Mouse (Mus musculus) heart, adult 8-10 months (tissue): ENCODE data around the gene Tex21. TPM values are rescaled to one million over a fixed set of nuclear protein-coding genes. Genes with fewer than 3 reads are reported as not detected.
A peak's percentile ranks its signal among the peaks of the same experiment; 100 is the strongest.
"Not testable (repeated sequence)": the region's sequence is repeated elsewhere in the genome, so short reads cannot be mapped to it uniquely, and the experiment has no call there.

ENCODE experiments used
- DNase-seq: peaks from one replicate; pipeline ENCODE4 v3.0.0; 2022; ENCODE audit warnings: low spot score
- total RNA-seq, 4 experiments: library from RNA; stranded (reverse); gene quantifications; 2 replicates each; pipeline ENCODE4 v1.2.4; 2022

Gene Tex21
- total RNA-seq, 4 experiments from 2014 or later: not detected

DNA sequence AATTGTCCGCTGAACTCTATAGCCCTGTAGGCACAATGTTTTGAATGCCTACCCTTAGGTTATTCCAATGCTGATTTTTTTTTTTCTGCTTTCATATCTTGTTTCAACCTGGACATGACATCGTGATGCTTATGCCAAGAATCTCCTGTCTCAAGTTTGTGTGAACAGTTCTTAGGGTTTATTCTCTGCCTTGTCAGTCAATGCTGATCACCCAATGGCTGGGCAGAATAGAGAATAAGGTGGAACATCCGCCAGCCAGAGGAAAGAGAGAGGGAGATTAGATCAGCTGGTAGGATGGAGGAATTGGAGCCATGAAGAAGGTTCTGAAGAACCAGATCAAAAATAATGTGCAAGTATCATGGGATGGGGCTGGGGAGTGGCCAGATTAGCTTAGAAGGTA lies 14.1 kb upstream of the Tex21 start:
- no peak for DNase-seq

DNA sequence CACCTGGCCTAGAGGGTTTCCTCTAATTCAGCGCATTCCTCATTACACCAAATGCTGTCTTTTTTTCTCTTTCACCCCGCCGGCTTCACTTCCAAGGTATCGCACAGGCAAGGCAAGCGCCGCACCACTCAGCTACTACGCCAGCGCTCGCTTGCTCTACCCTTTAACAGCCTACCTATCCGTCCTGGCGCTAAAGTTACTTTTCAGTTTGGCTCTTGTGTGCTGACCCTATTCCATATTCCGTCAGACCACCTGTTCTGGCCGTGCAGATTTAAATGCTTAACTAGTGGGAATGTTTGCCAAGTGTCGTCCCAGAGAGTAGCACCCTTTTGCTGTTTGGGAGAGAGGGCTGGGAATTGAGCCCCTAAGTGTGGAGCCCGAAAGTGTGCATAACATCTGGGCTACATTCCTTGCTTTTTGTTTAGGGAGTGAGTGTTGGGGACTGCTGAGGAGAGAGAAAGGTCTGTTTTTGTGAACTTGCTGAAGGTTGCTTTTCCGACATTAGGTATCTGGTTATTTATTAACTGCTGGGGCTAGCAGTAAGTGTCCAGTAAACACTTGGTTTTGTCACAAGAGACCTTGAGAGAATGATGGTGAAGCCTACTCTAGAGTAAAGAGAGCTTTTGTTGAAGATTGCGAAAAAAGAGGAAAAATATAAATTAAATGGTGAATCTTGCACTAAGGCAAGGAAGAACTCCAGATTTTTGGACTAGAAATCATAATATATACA lies 9.7 kb upstream of the Tex21 start:
- no peak for DNase-seq

DNA sequence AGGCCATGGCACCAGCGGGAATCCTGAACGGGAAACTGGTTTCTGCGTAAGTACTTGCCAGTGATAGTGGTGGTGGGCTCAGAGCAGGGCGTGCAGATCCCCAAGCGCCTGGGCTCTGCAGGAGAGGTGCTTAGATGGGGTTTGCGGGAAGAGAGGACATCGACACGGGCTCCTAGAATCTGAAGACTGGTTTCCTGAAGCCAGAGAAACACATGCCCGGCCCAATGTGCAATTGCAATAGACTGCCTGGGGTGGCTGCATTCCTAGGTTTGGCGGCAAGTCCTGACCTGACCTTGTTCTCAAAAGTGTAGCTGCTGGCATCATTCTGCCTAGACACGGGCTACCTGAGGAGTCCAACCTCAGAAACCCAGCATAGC lies 8.9 kb upstream of the Tex21 start:
- no peak for DNase-seq

DNA sequence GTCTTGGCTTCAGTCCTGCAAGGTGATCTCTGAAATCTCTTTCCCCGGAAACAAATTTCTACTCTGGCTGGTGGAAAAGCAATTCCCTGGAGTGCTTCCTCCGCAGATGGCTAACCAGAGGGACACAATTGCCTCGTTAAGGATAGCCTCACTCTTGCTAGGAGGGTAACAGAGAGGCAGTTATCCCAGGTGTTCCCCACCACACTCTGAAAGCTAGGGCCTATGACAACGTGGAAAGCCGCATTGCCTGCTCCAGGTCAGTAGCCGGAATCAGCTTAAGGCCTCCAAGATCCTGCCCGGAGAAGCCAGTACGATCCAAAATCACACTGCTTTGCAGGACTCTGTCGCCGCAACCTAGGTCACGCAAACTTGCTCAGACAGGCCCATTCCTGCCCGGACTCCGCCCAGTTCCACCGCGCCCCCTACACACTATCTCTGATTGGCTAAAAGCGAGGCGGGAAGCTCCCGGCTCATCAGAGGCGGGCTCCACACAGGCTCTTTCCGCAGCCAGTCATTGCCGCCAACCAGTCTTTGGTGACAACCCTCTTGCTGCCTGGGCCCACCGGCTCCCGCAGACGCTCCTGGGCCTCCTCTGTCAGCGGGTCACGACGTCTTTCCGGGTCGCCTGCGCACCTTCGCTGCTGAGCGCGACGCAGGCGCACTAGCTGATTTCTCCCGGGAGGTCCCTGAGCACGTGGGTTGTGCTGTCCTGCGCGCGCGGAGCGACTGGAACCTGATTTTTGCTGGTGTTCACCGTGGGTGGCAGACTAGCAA lies 8.4 kb upstream of the Tex21 start, which contains the start of gene Mthfd1:
Gene Mthfd1 (plus strand): TSS at position 574 of the 774 bp plus-strand sequence.
- DNase-seq: peak; percentile 95

DNA sequence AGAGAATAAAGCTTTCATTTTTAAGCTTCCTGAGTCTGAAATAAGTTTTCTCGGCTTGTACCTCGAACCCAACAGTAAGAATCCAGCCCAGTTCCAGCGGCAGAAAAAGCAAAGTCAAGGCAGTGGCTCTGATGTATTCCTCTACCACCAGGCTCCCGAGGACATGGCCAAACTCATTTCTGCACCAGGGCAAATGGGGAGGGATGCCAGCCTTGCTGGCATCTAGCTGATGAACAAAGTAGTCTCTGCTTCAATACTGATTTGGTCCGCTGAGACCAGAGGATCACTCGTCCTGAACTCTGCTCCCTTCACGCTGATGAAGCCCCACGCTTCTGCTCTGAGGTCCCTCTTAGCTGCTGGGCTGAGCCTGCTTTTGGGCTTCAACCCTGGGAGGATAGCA lies 7.4 kb upstream of the Tex21 start:
- DNase-seq: no peak

DNA sequence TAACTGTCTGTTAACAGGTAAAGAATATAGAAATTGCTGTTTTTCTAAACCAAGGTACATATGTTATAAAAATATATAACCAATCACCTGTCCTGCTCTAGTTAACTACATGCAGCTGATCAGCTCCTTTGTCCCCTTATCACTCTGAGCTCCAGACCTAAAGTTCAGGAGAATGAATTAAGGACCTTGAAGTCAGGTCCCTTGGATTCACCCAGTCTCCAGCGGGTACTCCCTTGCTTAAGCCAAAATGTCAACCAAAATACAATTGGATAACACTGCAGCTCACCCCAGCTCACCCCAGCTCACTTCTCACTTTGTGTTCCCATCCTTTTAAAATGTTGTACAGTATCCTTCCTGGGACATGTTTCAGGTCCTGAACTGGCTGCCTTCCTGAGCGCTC lies 7.0 kb upstream of the Tex21 start:
- no peak for DNase-seq

DNA sequence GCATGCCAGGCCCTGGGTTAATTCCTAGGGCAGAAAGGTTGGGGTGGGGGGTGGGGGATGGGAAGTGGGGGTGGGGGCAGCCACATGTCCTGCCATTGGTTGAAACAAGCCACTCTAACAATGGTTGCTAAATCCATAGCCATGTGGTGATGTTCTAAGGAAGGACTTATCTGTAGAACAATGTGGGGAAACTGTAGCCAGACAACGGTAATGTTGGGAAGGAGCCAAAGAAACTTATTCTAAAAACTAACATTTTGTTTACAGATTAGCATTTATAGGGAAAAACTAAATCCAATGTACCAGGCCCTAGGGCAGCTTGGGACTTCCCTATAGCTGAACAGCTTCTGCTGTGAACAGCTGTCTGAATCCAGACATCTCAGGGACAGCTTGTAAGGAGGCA lies 6.5 kb upstream of the Tex21 start:
- DNase-seq: no peak

DNA sequence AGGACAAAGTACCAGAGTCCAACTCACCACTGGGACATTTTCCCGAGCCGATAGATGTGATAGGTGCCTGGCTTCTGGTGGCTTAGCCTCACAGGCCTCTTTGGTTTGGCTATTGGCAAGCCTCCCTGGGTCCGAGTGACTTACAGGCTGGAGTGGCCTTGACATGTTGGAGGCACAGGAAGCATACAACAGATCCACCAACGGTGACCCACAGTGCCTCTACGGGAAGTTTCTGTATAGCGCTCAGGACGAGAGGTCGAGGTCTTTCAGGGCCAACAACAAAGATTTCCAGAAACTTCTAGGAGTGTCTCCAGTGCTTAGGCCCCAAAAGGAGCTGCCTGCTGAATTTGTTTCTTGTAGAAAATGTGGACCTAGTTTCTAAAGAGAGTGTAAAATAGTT lies 1.6 kb downstream of the Tex21 start:
- no peak for DNase-seq

DNA sequence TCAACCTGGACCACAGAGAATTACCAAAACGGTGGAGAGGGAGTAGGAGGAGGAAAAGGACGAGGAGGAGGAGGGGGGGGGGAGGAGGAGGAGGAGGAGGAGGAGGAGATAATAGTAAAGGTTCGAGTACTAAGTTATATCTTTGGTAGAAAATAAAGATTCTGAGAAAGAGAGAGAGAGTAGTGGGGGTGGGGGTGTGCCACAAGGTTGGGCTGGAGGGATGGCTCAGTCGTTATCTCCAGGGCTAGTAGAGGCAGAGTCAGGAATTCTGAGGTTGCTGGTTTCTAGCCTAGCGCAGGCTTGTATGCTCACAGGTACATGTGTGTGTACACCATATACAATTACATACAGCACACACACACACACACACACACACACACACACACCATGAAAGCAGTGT lies 4.7 kb downstream of the Tex21 start:
- no peak for DNase-seq

DNA sequence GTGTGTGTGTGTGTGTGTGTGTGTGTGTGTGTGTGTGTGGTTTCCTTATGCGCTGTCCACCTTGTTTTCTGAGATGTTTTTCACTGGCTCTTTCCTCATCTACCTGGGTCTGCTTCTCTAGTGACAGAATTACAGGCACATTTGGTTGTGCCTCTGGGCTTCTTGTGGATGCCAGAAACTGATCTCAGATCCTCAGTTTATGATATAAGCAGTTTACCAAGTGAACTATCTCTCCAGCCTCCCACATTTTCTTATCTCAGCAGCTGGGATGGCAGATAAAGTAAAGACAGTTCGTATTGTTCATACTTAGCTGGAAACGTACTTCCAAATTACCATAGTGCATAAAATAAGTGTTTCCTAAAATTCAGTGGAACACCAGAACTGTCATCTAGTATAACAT lies 5.5 kb downstream of the Tex21 start:
- DNase-seq: no peak

DNA sequence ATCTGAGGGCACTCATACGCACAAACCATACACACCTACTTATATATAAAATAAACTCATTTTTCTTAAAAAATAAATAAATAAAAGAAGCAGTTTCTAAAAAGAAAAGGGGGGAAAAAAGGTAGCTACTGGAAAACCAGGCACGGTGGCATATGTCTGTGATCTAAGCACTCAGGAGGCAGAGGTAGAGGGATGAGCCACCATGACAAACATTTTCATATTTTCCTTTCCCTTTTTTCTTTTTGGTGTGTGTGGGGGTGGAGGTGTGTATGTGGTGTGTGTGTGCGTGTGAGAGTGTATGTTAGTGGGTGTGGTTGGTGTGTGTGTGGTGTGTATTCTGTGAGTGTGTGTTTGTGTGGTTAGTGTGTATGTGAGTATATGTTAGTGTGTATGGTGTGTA lies 5.9 kb downstream of the Tex21 start:
- no peak for DNase-seq

DNA sequence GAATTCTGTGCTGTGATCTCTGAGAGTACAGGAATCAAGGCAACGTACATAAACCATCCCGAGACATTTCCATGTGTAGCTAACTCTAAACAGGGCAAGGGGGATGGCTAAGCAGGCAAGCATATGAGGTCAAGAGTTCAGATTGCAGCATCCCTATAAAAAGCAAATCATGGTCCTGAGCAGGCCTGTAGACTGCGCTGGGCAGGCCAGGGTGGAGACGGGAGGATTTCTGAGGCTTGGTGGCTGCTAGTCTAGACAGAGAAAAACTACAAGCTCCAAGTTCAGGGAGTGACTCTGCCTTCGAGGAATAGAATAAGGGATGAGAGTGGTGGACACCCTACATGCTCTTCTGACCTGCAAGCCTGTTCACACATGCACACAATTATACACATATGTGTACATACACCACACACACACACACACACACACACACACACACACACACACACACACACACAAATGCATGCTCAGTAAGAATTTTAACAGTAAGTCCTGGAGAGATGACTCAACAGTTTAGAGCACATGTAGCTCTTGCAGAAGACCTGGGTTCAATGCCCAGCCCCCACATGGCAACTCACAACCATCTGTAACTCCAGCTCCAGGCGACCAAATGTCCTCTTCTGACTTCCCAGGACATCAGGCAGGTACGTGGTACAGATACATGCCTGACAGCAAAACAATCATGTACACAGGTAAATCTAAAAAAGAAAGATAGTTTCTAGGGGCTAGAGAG lies 6.5 kb downstream of the Tex21 start:
- no peak for DNase-seq

DNA sequence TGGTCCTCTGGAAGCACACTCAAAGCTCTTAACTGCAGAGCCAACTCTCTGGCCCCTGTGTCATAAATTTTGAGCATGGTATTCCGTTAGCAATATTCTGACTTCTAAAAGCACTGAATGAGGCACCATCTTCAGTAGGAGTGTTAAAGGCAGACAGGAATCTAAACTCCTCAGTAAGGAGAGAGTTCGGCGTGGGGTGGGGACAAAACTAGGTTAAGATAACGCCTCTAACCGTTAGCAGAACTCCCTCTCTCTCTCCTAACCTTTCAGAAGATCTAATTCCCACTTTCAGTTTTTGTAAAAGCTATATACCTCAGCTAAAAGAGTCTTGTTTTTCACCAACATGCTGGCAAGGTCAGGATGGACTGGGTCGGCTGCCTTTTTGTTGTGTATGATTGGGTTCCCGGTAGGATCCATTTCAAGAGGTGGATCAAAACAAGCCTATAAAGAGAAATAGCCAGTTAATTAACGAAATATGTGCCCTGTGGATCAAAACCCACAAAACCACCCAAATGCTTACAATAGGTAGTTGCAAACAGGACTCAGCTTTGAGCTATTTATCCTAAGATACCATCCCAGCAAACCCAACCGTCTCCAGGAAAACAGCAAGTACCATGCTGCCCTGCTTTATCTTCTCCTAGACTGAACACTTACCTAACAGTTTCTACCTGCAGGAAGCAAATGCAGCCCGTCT lies 7.3 kb downstream of the Tex21 start:
- no peak for DNase-seq

DNA sequence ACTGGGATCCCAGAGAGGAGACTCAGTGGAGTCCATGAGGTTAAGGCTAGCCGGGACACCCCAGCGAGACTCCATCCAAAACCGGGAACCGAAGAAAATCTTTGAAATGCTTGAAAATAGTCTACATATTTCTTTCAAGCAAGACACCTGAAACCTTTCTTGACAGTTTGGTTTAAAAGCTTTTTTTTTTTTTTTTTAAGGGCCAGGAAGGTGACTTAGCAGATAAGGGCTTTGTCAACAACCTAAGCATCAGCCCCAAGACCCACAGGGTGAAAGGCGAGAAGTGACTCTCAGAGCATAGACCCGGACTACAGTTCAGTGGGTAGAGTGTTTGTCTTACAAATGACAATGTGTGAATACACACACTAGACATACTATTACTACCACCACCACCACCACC lies 11.3 kb downstream of the Tex21 start:
- no peak for DNase-seq

DNA sequence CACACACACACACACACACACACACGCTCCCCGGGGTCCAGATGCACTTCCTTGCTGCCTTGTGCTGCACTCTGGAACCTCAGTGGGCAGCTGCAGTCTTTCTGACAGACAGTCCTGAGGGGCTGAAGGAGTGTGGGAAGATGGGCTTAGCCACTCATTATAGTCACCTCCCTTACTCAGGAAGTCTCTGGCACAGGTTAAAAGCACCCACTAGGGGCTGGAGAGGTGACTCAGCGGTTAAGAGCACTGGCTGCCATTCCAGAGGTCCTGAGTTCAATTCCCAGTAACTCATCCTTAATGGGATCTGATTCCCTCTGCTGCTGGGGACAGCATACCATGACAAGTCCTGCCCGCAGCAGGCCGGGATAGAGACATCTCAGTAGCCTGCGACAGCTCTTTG lies 15.9 kb downstream of the Tex21 start:
- no peak for DNase-seq

DNA sequence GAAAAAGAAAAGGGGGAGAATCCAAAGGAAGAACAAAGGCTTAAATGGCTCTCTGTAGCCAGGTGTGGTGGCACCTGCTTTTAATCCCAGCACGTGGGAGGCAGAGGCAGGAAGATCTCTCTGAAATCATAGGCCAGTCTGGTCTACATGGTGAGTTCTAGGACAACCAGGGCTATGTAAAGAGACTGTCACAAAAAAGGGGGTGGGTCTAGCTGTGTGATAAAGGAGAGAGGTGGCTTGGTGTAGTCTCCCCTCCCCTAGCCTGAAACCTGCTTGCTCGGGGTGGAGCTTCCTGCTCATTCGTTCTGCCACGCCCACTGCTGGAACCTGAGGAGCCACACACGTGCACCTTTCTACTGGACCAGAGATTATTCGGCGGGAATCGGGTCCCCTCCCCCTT lies 24.4 kb downstream of the Tex21 start:
- not testable (repeated sequence) for DNase-seq

DNA sequence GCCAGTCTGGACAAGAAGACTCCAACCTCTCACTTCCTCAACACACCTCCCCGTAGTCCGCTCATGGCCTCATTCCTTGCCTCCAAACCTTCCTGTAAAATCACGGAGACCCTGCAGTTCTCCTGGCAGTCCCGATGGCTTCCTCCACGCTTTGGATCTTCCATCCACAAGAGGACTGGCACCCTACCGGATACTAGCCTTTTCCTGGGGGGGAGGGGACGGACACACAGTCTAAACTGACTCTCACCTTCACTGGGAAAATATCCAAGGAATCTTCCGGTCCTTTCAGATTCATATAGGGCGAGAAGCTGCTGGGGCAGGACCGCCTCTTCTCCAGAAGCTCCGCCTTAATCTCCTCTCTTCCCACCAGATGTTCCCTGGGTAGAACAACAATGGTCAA lies 29.8 kb downstream of the Tex21 start:
- no peak for DNase-seq

DNA sequence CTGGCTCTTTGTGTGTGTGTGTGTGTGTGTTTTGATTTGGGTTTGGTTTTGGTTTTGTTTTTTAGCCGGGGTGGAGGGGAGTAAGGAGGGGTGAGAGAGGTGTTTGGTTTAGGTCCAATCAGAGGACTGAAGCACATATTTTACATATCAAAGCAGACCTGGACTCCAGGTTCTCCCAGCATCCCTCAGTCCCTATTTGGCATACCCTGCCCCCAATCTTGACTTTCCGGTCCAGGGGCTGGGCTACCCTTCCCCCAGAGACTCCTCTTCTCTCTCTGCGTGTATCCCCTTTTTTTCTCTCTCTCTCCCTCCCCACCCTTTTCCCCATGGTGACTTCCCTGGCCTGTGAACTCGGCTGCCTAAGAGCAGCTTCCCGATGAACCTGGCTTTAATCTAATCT lies 31.4 kb downstream of the Tex21 start:
- no peak for DNase-seq

DNA sequence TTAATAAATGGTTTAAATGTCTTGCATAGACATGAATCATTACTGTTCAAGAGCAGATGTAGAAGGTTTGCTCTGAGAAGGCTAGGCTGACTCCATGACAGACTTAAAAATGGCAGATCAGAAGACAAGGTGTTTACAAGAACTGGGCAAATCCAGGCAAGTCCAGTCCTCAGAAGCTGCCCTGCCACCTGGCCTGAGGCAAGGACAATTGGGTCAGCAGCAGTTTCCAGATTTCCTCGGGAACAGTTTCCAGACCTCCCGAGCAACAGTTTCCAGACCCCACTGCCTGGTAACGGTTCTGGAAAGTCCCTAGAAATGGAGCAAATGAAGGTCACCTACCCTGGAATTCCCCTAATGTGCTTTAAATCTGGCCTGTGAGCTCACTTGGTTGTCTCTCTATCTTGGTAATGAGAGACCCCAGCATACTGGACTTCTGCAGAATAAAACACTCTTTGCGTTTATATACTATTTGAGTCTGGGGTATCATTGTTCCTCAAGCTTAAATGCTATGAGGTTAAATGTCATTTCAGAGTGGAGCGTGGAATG lies 37.0 kb downstream of the Tex21 start:
- DNase-seq: no peak

DNA sequence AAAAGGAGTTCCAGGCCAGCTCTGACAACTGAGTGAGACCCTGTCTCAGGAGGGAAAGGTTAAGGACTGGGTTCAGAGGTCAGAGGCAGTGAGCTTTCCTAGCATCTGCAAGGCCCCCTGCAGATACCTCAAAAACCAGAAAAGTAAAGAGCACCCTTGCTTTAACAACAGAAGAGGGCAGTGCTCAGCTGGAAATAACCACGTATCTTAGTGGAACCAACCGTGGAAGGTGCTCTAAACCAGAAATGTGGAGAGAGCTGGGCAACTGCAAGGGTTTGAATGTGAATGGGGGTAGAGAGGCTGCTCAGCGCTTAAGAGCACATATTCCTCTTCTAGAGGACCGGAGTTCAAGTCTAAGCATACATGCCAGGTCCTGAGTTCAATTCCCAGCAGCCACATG lies 46.2 kb downstream of the Tex21 start:
- DNase-seq: no peak

DNA sequence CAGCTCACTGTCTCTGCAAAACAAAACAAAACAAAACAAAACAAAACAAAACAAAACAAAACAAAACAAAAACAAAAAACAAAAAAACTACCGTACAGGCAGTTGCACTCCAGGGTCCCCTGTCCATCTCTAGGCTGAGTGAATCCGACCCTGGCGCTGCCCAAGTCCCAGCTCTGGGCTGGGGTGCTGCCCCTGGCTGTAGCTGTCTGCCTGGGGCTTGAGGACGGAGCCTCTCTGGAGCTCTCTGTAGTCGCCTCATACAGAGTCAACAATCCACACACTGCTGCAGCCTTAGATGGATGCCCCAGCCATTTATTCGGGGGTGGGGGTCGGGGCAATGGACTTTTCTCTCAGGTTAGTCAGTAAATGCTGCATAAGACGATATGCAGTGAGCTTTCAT lies 49.5 kb downstream of the Tex21 start:
- DNase-seq: no peak

DNA sequence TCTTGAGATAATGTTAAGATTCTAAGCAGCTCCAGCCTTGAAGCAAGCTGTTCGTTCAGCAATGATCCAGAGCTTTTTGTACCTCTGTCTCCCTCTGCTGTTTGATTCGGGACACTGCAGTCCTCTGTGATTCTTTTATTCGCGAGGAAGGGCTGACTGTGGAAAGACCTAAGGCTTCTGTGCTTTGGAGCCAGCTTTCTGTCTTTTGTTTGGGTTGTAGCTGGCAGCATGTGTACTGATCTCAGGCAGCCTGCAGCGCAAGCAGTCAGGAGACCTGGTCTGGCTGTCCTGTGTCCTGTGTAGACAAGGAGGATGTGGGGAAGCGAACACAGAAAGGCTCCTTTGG lies 49.9 kb downstream of the Tex21 start:
- DNase-seq: peak; percentile 77
